Mouse (Mus musculus): Measurements from ENCODE around the gene Asf1a. TPM values are rescaled to one million over a fixed set of nuclear protein-coding genes. Genes with fewer than 3 reads are reported as not detected.
"Not testable (repeated sequence)": the region's sequence is repeated elsewhere in the genome, so short reads cannot be mapped to it uniquely, and the experiment has no call there.

Gene Asf1a
- total RNA-seq (2021) = 10 to 100 TPM; 19.6 to 21.4 TPM
- long read RNA-seq, experiment 1, transcript Asf1a-201 (4 exons, 2,201 nt) = major isoform, 14 of 16 reads
- long read RNA-seq, experiment 1, partial matches to known transcripts = 0 of 16 reads
- long read RNA-seq, experiment 1, other reads (novel, unspliced or antisense) = 2 of 16 reads
- long read RNA-seq, experiment 2, transcript Asf1a-201 (4 exons, 2,201 nt) = major isoform, 8 of 9 reads
- long read RNA-seq, experiment 2, partial matches to known transcripts = 0 of 9 reads
- long read RNA-seq, experiment 2, other reads (novel, unspliced or antisense) = 1 of 9 reads

DNA sequence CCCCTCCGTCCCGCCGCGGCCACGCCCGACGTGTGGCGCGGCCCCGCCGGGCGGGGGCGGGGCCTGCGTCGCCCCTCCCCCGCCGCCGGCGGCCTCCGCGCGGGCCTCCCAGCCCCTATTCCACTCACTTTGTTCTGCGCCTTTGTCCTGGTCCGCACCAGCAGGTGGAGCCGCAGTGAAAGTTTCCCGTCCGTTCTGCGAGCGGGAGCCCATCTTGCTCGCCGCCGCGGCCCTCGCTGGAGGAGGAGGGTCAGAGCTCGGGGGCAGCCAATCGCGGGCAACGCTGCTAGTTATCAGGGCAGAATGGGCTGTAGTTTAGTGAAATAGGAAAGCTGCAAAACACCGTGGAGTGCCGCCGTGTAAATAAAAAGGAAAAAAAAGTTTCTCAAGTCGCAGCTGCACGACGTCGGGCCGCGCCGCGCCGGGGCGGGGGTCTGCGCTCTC, at the start of gene Asf1a:
TSS of gene Asf1a (plus strand) at position 81 of the 444 bp plus-strand sequence.
- intact Hi-C loops (cut with DNase I) = loop anchor here (10.0 kb wide), 1 partner anchor 252 kb away; no protein-coding TSS in a partner anchor
- peak; percentile 96 to 97 for DNase-seq (ENCODE audit: low spot score in 2 of 2)

DNA sequence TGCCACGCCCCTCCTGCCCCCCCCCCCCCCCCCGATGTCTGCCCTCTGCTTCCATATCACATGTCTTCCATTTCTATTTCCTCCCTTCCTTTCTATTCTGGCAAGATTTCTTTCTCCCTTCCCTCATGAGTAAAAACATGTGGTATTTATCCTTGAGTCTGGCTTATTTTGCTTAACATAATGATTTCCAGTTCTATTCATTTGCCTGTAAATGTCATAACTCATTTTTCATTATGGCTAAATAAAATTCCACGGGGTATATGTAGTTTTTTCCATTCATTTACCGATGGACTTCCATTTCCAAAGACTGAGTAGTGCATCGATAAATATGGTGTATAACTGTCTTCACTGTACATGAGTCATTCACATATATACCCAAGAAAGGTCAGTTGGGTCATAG, 34.6 kb upstream of the Asf1a start:
- intact Hi-C loops (cut with DNase I) = no loop called here
- no peak for DNase-seq (ENCODE audit: low spot score in 2 of 2)

DNA sequence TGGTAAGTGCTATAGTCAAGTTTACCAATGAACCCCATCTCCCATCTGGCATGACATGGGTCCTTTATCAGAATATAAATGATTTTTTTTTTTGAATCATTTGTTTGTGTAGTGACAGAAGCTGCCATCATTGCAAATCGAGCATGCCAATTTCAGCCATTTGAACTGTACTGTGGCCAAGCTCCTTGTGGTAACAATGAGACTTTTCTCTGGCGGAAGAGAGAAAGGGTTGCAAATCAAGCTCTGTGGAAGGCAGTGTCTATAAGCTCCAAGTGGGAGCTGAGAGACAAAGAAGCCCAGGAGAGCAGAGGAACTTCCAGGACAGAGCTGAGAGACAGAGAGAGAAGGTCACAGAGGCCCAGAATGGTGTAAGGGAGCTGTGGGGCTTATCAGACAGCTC, 31.0 kb upstream of the Asf1a start:
- DNase-seq (ENCODE audit: low spot score in 2 of 2) = no peak
- intact Hi-C loops (cut with DNase I) = no loop called here

DNA sequence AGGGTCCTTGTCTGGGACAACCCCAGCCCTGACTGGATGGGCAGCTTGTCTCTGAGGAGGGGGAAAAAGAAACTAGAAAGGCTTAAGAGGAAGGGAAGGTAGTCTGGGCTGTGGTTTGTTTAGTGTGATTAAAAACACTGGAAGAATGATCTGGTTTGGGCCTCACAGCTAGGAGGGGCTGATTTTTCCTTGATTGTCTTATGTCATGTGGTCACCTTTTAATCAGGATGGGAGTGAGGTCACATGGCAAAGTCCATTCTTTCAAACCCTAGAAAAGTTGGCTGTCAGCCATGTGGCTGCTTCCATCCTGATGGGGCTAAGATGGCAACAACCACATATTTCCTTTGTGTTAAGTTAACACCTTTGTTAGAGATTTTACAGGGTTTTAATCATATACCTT, 28.0 kb upstream of the Asf1a start:
- intact Hi-C loops (cut with DNase I) = no loop called here
- DNase-seq (ENCODE audit: low spot score in 2 of 2) = no peak

DNA sequence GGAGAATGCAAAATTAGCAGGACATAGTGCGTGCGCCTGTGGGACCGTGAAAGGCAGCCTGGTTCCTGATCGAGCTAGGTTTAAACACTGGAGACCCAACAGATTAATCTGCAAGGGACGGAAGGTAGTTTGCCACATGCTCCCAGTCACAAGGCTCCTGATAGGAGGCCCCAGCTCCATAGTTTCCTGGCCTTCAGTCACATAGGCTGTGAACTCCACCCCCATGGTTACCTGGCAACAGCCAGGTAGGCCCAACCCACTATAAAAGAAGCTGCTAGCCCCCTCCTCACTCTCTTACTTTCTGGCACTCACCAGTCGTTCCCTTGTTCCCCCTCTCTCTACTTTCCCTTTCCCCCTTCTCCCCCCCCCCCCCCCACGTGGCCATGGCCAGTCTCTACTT, 16.4 kb upstream of the Asf1a start:
- intact Hi-C loops (cut with DNase I) = no loop called here
- no peak for DNase-seq (ENCODE audit: low spot score in 2 of 2)

DNA sequence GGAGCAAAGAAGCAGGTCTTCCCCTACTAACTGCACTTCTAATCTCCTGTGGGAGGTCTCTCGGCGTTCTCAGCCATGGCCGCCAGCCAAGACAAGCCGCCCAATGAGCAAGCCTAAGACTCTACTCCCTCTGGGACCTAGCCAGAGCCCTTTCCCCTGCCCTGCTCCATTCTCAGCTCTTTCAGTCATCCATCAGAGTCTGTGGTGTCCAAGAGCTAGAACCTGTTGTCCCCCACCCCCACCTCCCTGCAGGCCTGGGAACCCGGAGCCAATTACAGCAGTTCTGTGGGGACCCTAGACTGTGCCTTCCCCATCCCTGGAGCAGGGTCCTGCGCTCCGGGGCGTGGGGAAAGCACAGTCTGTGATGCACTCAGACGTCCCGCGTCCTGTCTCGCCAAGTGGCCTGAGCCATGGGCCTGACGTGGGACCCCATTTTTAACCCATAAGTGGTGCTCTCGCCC, 15.9 kb upstream of the Asf1a start:
- intact Hi-C loops (cut with DNase I) = no loop called here
- DNase-seq (ENCODE audit: low spot score in 2 of 2) = peak; percentile 52 to 60

DNA sequence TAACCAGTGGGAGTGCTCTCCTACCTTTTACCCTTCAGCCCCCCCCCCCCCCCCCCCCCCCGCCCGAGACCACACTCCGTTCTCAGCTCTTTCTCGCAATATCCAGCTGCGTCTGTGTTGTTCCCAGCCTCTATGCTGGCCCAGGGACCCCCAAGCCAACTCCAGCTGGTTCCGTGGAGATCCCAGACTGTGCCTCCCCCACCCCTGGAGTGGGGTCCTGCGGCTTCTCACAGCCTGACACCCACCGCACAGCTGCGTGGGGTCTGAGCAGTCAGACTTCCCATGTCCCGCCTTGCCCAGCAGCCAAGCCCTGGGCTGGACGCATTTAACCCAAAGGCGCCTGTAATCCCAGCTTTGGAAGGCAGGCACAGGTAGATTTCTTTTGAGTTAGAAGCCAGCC, 15.5 kb upstream of the Asf1a start:
- DNase-seq (ENCODE audit: low spot score in 2 of 2) = no peak
- intact Hi-C loops (cut with DNase I) = no loop called here

DNA sequence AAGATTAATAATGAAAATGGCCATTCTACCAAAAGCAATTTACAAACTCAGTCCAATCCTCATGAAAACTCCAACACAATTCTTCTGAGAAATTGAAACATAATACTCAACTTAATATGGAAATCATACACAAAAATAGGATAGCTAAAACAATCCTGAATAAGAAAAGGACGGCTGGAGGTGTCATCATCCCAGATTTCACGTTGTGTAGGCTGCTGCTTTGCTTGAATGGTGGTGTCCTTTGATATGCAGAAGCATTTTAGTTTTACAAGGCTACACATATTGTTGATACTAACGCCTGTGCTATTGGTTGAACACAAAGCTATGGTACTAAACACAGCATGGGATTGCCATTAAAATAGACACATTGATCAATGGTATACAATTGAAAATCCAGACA, 10.8 kb upstream of the Asf1a start:
- intact Hi-C loops (cut with DNase I) = no loop called here
- no peak for DNase-seq (ENCODE audit: low spot score in 2 of 2)

DNA sequence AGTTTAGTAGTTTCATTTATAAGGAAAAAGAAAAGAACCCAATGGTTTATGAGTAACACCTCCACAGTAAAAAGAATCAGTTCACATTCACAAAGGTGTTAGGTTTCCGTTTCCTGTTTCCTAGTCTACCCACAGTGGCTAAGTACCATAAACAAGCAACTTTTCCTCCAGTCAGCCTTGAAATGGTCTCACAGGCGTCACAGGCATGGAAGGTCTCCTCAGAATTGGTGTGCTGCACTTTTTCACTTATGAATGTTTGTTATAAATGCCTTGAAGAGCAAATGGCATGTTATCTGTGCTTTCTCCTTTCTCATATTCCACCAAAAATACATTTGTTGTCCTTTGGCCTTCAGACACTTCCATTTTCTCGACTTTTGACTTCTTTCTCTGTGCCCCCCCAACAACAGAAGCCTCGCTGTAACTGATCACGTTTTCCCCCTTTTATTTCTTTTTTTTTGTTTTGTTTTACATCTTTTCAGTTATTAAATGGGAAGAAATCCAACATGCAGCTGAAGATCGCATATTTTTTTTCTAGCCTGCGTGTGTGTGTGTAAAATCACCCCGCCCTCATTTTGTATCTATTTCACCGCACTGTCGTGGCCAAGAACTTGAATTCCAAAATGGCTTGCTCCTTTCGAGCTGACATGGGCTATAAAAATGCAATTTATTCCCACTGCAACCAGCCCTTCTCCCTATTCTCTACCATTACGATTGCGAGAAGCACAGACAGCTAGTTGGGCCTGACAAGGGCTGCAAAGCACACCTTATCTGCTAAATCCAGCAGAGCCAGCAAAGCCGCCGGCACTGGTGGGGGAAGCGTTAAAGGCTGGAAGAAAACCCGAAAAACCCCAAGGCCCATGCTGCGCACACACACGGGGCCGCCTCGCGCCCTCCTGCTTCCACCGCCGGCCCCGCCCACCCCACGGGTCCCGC, 547 bp upstream of the Asf1a start:
- no peak for DNase-seq (ENCODE audit: low spot score in 2 of 2)
- intact Hi-C loops (cut with DNase I) = loop anchor here (10.0 kb wide), 1 partner anchor 251 kb away; no protein-coding TSS in a partner anchor

DNA sequence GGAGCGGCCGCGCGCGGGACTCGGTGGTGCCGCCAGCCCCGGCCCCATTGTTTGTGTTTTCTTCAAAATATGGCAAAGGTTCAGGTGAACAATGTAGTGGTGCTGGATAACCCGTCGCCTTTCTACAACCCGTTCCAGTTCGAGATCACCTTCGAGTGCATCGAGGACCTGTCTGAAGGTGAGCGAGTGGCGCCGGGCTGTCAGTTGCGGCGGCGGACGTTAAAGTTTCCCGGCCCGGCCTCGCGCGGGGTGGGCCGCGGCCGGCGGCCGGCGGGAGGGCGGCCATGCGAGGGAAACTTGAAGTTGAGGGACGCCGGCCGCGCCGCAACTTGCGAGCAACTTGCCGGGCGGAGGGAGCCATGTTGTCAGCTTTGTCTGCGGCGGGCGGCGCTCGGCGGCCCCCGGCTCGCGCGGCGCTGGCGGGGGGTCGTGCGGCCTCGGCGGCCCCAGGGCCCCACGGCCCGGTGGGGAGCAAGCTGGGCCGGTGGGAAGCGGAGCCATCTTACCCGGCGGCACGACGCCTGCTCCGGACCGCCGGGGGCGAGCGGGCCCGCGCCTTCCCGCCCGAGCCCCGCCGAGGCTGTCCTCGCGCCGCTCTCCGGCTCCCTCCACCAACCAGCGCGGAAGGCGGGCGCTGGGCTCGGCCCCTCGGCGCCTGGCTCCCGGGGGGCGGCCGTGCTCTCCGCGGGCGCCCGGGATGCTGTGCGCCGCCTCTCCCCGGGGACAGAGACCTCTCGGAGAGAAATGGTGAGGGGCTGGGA, 744 bp downstream of the Asf1a start:
- DNase-seq (ENCODE audit: low spot score in 2 of 2) = peak in 1 of 2 experiments; percentile 41
- intact Hi-C loops (cut with DNase I) = loop anchor here (10.0 kb wide), 1 partner anchor 252 kb away; no protein-coding TSS in a partner anchor

DNA sequence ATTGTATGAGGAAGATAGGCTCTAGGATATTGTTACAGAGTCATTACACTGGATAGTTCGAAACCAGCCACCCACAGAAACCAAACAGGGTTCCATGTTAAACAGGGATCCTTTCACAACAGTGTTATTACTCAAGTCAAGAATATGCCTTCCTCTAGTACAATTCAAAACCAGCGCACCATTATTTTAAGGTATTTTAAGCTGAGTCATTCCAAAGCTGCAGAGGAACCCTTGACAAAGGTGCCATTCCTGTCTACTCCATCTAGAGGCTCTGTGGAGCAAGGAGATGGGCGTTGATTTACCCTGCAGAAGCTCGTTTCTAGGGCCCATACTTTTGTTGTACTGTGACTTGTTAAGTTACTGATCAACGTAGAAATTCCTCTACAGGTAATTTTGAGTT, 2.3 kb downstream of the Asf1a start:
- intact Hi-C loops (cut with DNase I) = loop anchor here (10.0 kb wide), 1 partner anchor 254 kb away; no protein-coding TSS in a partner anchor
- no peak for DNase-seq (ENCODE audit: low spot score in 2 of 2)

DNA sequence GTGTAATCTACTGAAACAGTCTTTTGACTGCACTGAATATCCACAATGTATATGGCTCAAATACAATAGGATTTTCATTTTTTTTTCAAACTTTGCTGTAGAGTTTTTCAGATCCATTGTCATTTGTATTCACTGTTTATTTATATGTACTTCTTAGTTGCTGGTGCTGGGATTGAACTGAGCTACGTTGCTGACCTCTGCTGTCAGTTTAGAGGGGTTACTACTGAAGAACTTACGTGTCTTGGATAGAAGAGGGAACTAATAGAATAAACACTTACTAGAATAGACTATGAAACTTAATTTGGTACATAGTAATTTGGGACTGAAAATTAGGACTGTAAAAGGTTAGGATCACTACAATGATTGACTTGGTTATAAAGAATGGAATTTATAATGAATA, 8.8 kb downstream of the Asf1a start:
- DNase-seq (ENCODE audit: low spot score in 2 of 2) = no peak
- intact Hi-C loops (cut with DNase I) = no loop called here

DNA sequence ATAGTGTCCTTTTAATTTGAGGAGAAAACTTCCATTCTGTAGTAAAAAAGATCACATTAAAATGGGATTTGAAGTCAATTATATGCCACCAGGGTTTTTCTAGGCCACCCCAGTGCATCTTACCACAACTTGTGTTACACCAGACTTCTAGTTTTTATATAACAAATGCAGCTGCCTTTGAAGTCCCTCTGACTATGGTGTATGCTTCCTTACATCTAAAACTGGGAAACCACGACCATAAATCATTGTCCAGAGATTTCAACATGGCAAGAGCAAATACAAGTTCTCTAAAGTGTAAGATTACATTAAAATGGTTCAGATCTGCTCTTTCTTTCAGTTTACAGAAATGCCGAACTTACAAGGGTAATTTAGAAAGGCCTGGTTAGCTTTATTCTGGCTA, 11.7 kb downstream of the Asf1a start:
- intact Hi-C loops (cut with DNase I) = no loop called here
- DNase-seq (ENCODE audit: low spot score in 2 of 2) = no peak

DNA sequence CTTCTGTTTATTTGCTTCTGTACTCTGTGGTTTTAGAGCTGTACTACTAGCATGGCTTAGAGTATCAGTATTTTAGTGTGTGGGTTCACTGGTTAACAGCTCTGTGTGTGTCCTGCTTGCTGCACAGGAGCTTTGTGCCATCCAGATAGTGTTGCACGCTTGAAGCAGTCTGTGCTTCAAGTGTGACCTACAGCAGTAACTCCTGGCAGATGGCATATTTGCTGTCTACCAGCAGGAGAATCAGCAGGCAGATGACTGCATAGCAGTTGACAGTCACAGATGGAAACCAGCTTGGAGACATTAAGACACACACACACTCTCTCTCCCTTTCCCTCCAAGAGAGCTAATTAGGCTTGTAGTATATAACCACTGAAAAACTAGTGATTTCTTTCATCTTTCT, 15.6 kb downstream of the Asf1a start:
- intact Hi-C loops (cut with DNase I) = no loop called here
- peak; percentile 29 to 35 for DNase-seq (ENCODE audit: low spot score in 2 of 2)

DNA sequence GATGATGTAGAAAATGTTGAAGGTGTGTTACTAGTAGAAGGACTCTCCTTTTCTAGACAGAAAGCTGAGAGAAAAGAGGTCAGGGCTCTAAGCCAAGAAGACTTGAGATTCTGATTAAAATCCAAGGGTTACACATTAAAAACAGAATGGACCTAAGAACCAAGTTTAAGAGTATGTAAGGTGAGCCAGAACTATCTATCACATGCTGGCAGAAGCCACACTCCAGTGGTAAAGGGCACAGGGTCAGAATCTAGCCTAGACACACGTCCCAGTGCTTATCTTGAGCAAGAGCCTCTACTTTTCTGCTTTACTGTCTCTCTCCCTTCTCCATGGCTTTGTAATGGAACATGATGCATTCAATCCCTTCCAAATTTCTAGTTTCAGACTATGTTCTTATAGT, 17.4 kb downstream of the Asf1a start:
- no peak for DNase-seq (ENCODE audit: low spot score in 2 of 2)
- intact Hi-C loops (cut with DNase I) = no loop called here

DNA sequence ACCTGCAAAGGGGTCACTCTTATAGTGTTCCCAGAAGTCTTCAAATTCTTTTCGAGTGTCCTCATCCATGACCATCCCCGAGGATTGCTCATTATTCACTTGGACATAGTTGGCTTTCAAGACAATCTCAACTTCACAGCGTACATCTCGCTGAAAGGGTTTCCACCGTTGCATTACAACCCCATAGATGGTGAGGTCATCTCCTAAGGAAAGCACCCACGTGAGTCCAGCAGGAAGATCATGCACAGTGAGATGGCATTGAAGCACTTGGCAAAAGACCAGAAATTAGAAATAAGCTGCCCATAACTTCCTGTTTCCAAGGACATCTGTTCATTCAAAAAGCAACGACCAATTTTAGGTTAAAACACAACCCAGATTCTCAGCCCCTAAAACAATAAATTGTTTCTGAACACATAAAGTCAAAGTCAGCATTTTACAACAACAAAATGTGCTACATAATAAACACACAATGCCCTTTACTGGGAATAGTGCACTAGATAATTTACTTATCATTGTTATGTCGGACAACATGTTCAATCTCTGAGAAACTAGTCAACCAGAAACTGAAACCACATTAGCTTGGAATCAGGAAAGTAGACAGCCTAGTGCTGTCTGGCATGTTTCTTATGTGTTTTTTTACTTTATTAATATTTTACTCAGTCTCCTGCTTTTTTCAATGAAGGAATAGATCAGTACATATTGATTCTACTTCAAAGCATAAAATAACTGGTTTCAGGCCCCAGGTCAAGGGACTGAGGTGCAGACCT, 19.5 kb downstream of the Asf1a start:
- intact Hi-C loops (cut with DNase I) = no loop called here
- DNase-seq (ENCODE audit: low spot score in 2 of 2) = no peak

DNA sequence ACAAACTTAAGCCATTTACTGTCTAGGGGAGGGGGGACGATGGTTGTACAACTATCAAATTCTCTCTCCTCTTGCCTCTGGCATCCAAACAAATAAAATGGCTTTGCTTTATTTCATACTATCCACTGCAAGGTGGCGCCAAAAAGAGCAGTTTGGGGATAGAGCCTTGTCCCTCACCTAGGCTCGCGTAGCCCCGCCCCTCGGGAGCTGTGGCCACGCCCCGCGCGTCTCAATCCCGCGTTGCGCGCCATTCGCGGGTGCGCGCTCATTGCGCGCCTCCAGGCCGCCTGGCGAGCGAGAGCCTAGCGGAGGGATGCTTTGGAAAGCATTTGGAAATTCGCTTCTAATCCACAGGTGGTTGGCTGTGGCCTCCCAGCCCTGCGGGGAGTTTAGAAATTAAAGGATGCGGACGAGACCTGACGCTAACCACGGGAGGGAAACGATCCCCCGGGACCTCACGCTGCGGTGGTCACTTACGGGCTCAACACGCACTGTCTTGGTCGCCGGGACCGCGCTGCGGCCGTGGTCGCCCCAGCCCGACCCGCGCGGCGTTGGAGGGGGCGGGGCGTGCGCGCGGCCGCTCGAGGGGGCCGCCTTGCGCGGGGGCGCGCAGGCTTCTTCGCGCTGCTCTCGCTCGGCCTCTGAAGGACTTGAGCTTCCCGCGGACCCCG, 32.8 kb downstream of the Asf1a start:
- intact Hi-C loops (cut with DNase I) = no loop called here
- DNase-seq (ENCODE audit: low spot score in 2 of 2) = peak; percentile 89

DNA sequence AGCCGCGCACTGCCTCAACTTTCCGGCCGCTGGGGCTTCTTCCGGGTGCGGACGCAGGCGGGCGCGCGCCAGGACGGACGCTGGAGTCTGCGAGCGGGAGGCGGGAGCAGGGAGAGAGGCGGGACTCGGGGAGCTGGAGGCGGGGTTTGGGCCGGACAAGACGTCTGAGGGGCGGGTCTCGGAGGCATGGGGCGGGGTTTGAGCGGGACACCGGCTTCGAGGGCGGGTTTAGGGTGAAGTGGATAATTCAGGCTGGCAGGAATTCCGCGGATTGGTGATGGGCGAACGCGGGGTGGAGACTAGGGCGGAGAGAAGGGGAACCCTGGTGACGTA, 33.3 kb downstream of the Asf1a start:
- intact Hi-C loops (cut with DNase I) = no loop called here
- peak; percentile 95 to 97 for DNase-seq (ENCODE audit: low spot score in 2 of 2)

DNA sequence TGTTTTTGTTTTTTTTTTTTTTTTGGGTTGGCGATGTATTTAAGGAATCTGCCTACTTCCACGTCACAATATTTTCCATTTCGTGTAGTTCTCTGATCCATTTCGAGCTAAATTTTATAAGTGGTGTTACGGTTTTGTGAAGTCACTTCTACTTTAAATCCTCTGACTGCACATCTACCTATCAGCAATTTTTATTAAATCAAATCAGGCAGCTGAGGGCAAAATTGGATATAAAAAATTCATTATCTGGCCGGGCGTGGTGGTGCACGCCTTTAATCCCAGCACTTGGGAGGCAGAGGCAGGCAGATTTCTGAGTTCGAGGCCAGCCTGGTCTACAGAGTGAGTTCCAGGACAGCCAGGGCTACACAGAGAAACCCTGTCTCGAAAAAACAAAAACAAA, 33.8 kb downstream of the Asf1a start, which contains the start of gene Mcm9:
TSS of gene Mcm9 (minus strand) at position 101 of the 400 bp plus-strand sequence.
- intact Hi-C loops (cut with DNase I); DNase-seq (ENCODE audit: low spot score in 2 of 2): not testable (repeated sequence)
